Mouse (Mus musculus) left cerebral cortex, postnatal 25 days (tissue): Measurements from ENCODE around the gene Gm45337. TPM values are rescaled to one million over a fixed set of nuclear protein-coding genes. Genes with fewer than 3 reads are reported as not detected.
"Not testable (repeated sequence)": the region's sequence is repeated elsewhere in the genome, so short reads cannot be mapped to it uniquely, and the experiment has no call there.

ENCODE experiments used
- DNase-seq, 2 experiments: peaks; one replicate each; pipeline ENCODE4 v3.0.0; 2022; ENCODE audit warnings: low spot score in 2 of 2, mixed read lengths in 1 of 2
- intact Hi-C: fragments of 180-260 bp; cut with DNase I; formaldehyde crosslinking; loops from one replicate; pipeline ENCODE4 v1.15.1; 2025
- total RNA-seq, 2 experiments: library from RNA; stranded (reverse); gene quantifications; 2 replicates each; pipeline ENCODE4 v1.2.3; 2021

The Gm45337 gene
- total RNA-seq = not detected

DNA sequence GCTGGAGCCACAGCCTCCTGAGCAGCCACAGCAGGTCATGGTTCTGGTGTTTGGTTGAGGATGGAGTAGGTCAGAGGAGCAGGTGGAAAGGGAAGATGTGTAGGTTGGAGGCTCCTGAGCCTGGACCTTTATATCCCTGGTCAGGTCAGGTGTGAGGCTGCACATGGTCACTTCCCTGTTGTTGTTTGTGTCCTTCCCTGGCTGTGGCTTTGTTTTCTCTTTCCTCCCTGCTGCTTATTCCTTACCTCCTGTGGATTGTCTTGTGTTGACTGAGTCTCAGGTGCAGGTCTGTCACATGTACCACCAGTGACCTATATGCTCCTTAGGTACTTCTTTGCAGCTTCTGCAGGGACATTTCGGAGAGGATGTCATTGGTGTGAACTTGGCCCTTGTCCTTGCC, at the start of gene Gm45337:
TSS of gene Gm45337 (minus strand) at position 101 of the 400 bp plus-strand sequence.
- DNase-seq = no peak
- intact Hi-C loops = no loop called here

DNA sequence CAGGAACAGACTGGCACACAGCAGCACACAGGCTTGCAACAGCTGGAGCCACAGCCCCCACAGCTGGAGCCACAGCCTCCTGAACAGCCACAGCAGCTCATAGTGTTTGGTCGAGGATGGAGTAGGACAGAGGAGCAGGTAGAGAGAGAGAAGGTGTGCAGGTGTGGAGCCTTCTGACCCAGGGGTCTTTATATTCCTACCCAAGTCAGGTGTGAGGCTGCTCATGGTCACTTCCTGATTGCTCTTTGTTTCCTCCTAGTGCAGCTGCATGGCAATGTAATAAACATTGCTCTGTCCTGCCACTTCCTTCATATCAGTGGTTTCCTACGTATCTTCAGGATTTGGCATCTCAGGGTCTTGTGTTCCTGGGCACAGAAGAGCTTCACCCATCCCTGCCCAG, 45.9 kb upstream of the Gm45337 start, which contains the start of gene Gm10153:
TSS of gene Gm10153 (minus strand) at position 101 of the 400 bp plus-strand sequence.
- intact Hi-C loops = no loop called here
- DNase-seq = no peak

DNA sequence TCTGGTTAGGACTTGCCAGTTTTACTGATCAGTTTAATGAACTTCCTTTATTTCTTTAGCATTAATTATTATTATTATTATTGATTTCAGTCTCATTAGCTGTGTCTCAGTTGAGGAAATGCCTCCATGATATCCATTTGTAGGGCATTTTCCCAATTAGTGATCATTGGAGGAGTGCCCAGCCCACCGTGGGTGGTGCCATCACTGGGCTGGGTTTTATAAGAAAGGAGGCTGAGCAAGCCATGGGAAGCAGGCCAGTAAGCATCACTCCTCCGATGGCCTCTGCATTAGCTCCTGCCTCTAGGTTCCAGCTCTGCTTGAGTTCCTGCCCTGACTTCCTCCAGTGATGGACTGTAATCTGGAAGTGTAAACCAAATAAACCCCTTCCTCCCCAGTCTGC, 43.7 kb upstream of the Gm45337 start:
- DNase-seq = no peak
- intact Hi-C loops = no loop called here

DNA sequence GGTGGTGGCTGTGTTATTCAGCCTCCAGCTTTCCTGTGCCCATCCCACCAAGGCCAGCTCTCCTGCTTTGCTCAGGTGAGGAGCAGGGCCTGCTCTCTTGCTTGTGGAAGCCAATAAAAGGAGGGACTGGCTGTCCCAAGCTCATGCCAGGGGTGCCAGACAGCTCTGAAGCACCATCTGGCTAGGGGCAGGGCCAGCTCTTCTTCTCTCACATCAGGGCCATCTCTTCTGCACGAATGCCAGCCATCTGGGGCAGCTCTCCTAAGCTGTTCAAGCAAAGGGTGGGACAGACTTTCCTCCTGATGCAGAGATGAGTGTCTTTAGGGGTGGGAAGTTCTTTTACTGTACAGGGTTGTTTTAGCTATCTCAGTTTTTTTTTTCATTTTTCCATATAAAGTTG, 36.6 kb upstream of the Gm45337 start:
- no peak for DNase-seq
- intact Hi-C loops = no loop called here

DNA sequence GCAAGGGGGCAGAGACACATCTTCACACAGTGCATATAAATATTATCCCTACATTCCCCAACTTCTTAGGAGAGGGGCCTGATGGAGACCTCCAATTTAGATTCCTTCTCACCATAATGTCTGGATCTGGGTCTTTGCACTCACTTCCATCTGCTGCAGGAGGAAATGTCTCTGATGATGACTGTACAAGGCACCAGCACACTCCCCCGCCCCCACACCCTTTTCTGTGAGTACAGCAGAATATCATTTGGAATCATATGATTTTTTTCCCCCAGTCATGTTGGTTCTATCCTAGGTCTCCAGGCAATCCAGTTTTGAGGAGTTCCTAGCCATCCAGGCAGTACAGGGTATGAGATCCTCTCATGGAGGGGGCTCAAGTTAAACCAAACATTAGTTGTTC, 34.3 kb upstream of the Gm45337 start:
- intact Hi-C loops = no loop called here
- peak in 1 of 2 experiments; percentile 53 for DNase-seq

DNA sequence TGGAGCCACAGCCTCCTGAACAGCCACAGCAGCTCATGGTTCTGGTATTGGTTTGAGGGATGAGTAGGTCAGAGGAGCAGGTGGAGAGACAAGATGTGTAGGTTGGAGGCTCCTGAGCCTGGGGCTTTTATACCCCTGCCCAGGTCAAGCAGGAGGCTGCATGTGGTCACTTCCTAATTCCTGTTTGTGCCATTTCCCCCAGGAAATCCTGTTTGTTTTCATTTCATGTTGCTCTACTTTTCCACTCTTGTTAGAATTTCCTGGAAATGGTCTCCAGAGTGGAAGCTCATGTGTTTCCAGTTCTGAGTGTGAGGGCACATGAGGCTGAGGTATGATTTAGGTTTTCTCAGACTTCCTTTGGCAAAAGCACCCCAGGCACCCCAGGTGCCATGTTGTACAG, 31.5 kb upstream of the Gm45337 start, which contains the start of gene Krtap5-2:
TSS of gene Krtap5-2 (minus strand) at position 101 of the 400 bp plus-strand sequence.
- intact Hi-C loops, DNase-seq: not testable (repeated sequence)

DNA sequence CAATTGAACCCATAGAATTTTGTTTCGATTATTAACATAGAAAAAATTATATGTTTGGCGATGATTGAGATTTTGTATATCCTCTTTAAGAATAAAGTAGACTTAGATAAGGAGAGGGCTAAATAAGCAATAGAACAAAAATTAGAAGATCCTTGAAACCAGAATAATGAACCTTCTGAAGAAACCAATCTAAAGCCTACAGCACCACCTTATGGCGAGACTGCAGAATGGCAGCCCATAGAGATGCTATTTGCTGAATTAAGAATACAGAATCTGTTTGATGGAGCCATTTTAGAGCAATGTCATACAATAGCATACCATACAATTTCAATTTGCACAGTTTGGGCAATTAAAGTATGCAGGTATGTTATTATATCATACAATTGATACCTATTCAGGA, 25.4 kb upstream of the Gm45337 start:
- intact Hi-C loops = loop anchor here (5.0 kb wide), 1 partner anchor 103 kb away; no protein-coding TSS in a partner anchor
- DNase-seq = no peak

DNA sequence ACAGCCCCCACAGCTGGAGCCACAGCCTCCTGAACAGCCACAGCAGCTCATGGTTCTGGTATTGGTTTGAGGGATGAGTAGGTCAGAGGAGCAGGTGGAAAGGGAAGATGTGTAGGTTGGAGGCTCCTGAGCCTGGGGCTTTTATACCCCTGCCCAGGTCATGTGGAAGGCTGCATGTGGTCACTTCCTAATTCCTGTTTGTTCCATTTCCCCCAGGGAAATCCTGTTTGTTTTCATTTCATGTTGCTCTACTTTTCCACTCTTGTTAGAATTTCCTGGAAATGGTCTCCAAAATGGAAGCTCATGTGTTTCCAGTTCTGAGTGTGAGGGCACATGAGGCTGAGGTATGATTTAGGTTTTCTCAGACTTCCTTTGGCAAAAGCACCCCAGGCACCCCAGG, 21.2 kb upstream of the Gm45337 start, which contains the start of gene Gm4553:
TSS of gene Gm4553 (minus strand) at position 101 of the 400 bp plus-strand sequence.
- DNase-seq = not testable (repeated sequence)
- intact Hi-C loops = loop anchor here (5.0 kb wide), 1 partner anchor 98 kb away; no protein-coding TSS in a partner anchor

DNA sequence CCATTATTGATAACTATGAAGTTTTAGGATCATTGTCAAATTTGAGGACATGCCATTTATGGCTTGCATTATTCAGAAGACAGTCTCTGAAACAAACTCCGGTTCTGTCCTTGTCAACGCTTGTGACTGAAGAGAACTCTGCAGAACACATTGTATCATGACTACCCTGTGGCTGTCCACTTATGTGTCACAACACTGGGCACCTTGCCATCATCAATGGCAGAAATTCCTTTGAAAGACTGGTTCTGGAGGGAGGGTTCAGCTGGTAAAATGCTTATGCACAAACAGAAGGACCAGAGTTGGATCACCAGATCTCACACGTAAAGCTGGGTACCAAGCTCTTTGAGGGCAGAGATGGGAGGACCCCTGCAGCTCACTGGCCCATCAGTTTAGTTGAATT, 15.0 kb upstream of the Gm45337 start:
- DNase-seq = no peak
- intact Hi-C loops = no loop called here

DNA sequence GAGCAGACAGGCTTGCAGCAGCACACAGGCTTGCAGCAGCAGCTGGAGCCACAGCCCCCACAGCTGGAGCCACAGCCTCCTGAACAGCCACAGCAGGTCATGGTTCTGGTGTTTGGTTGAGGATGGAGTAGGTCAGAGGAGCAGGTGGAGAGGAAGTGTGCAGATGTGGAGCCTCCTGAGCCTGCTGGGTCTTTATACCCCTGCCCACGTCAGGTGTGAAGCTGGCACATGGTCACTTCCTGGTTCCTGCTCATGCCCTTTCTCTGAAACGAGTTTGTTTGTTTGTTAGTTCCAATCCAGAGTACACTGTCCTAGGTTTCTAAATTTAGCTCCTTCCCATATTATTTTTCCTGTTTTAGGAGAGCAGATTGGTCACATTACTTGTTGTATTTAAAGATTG, 12.6 kb upstream of the Gm45337 start, which contains the start of gene Gm29735:
TSS of gene Gm29735 (minus strand) at position 101 of the 400 bp plus-strand sequence.
- DNase-seq, intact Hi-C loops: not testable (repeated sequence)

DNA sequence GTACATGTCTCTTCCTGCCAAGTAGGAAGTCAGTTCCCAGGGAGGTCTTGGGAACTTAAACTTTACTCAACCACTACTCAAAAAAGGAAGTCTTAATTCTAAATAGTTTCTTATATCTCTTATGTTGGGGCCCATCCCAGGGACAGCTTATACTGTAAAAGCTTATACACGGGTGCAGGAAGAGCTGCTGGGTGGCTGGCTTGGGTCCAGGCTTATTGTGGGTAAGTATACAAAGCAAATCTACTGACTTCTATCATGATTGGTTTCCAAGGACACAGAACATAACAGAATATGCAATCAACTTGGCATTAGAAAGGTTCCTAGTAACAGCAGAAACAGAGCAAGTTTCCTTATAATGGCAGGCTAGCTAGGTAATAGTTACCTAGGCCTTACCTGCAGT, 10.9 kb upstream of the Gm45337 start:
- intact Hi-C loops = no loop called here
- DNase-seq = no peak

DNA sequence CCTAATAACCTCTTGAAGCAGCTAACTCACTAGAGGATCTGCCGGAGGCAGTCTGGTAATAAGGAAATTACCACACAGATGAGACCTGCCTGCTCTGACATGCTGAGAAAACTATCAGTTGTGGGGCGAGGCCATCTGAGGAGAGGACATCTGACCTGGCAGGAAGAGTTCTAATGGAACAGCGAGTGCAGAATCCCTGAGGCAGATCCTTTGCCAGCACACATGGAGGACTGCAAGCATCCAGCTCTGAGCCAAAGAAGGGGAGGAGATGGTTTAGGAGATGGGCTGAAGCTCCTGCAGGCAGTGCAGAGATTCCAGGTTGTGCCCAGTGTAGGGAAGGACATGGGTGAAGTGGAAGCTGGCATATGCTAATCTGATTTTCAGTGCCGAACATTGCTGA, 7.8 kb upstream of the Gm45337 start:
- intact Hi-C loops = no loop called here
- no peak for DNase-seq

DNA sequence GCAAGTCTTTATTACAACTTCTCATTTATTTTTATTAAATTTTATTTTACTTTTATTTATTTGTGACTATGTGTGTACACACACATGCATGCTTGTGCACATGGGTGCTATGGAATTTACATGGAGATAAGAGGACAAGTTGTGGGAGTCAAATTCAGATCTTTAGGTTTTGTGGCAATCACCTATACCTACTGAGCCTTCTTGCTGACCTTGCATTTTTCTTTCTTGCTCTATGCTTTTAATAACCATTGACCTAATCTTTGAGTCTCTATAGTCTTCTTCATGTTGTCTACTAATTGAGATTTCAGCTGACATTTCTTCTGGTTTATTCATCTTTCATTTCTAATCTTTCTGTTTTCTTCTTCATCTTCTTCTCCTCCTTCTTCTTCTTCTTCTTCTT, 4.2 kb upstream of the Gm45337 start:
- no peak for DNase-seq
- intact Hi-C loops = no loop called here

DNA sequence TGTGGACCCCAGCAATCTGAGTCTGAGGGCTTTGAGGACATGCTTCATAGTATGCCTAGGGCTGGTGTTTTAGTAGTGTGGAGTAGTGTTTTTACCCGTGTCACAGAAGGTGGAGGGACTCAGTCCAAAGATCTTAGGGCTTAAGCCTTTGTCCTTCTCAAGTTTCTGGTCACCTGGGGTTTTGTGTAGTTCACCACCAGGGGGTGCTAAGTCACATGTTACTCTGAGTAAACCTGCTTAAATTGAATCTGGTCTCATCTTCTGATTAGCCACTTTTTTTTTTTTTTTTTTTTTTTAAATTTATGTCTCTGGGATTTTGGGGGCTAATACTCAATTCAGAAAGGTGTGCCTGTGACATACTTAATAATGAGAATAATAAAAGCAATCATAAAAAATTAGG, 1.6 kb upstream of the Gm45337 start:
- intact Hi-C loops = loop anchor here (2.0 kb wide), 1 partner anchor 103 kb away; no protein-coding TSS in a partner anchor

DNA sequence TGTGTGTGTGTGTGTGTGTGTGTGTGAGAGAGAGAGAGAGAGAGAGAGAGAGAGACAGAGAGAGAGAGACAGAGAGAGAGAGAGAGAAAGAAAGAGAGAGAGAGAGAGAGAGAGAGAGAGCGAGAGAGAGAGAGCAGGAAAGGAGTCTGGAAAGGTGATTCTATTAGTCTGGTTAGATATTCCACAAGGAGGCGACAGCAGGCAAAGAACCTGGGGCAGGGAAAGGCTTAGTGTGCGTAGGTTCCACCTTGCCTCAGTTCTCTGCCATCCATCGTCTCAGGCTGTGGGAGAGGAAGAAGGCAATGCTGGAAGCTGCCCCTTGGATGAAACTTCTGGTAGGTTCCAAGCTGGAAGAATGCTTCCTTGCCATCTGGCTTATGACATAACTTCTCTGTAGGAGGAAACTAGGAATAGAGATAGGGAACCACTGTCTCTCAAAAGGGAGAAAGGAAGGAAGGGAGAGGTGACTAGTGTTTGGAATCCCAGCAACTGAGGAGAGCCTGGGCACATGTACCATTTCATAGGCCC, 1.1 kb upstream of the Gm45337 start:
- peak in 1 of 2 experiments; percentile 68 for DNase-seq
- intact Hi-C loops = no loop called here

More for the DNA sequence above, 1.6 kb upstream of the Gm45337 start:
- peak; percentile 31 to 46 for DNase-seq

DNA sequence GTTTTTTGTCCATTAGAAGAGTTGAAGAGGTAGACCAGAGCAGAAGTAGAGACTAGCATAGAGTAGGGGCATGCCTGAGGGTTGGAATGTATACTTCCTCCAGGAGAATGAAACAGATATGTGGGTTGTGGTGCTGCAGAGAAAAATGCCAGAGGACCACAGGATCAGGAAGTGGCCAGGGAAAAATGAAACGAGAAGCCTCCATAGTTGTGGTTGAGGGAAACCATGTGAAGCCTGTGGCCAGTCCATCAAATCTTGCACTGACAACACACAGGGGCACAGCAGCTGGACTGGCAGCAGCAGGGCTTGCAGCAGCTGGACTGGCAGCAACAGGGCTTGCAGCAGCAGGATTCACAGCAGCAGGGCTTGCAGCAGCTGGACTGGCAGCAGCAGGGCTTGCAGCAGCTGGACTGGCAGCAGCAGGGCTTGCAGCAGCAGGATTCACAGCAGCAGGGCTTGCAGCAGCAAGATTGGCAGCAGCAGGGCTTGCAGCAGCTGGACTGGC, 849 bp downstream of the Gm45337 start:
- intact Hi-C loops, DNase-seq: not testable (repeated sequence)

DNA sequence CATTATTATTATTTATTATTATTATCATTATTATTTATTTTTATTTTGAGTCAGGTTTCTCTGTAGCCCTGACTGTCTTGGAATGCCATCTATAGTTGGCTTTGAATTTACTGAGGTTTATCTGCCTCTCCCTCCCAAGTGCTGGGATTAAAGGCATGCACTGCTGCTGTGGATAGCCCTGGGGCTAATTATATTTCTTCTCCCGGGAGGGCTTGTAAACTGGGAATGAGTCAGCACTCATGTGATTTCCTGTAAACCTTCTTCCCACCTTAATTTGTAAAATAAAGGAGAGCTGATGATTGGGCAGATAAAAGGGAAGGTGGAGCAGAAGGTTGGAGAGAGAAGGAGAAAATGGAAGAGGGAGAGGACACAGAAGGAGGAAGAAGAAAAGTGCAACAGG, 3.7 kb downstream of the Gm45337 start:
- intact Hi-C loops = no loop called here
- DNase-seq = no peak

DNA sequence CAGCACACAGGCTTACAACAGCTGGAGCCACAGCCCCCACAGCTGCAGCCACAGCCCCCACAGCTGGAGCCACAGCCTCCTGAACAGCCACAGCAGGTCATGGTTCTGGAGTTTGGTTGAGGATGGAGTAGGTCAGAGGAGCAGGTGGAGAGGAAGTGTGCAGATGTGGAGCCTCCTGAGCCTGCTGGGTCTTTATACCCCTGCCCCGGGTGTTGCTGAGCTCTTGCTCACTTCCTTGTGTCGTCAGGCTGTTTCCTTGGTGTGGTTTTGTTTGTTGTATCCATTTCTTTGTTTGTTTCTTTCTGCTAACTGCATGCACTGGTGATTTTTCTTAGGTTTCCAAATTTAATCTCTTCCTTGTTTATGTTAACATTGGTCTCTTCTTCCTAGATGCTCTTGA, 8.5 kb downstream of the Gm45337 start, which contains the start of gene Gm39115:
TSS of gene Gm39115 (minus strand) at position 101 of the 400 bp plus-strand sequence.
- intact Hi-C loops = not testable (repeated sequence)

DNA sequence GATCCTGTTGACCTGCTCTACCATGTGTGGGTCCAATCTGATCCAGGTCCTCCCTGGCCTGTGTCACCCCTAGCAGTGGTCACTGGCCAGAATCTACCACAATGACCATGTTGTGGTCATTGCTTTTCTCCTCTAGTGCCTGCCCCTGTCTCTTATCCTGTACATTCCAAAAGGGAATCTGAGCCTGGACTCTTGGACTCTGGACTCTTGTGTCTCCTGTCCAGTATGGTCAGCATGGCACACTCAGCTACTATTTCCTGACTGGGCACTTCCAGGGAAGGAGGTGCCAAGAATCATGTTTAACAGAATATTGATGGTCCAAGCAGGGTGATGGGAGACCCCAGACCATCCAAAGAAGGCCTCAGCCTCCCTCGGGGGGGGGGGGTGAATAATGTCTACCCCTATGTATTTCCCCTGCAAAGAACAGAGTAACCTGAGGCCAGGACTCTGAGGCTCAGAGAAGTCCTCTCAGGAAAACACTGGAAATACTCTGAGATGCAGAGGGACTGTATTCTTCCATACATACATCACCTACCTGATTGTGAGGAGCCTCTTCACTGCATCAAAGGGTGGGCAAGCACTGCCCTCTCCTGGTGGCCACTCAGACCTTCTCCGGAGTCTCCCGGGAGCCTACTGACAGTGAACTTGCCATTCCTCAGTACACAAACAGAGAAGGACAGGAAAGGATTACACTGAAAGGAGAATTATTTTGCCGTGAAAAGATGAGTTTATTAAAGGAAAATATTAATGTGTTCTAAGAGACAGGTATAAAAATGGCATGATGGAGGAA, 10.0 kb downstream of the Gm45337 start:
- intact Hi-C loops = no loop called here
- DNase-seq = peak; percentile 6 to 24

More for the DNA sequence above, 8.5 kb downstream of the Gm45337 start, which contains the start of gene Gm39115:
- DNase-seq = not testable (repeated sequence)

DNA sequence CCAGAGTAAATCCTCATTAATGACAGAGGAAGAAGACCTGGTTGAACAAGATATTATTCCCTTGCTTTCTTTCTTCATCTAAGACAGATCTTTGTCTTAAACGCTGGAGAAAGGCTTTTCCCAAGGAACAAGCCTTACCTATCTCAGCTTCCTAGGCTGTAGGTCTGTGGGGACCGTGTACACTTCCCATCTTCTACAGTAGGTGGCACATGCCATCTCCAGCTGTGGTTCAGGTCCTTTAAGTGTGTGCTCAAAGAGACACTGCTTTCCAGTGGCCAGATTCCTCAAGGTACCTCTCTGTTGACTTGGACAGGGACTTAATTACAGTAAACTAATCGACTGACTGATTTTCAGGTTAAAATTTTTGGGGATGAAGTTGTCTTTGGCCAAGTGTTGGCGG, 15.6 kb downstream of the Gm45337 start:
- no peak for DNase-seq
- intact Hi-C loops = no loop called here
